Mouse (Mus musculus): ENCODE measurements around the gene Osbpl3.

The Osbpl3 gene

DNA sequence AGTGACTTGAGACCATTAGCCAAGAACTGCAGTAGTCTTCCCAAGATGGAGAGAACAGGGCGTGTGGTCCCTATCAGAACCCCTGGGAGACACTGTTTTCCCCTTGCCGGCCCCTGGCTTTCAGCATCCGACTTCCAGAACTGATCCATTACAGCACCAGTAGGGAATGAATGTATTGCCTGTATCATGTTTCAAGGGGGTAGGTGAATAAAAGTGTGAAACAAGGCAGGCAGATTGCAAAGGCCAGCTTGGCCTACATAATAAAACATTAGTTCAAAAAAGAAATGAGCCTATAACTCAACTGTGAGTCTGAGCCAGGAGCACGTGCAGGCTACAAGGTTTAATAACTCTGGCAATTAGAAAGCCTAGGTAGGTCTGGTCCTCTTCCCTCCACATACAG lies 52.5 kb downstream of the Osbpl3 start:
- DNase-seq (ENCODE audit: low spot score), result no peak

- DNase-seq (ENCODE audit: low spot score), result no peak
Observed at GRCm38 (mm10) chr6:50402872-50403271, 53.1 kb downstream of the Osbpl3 start.

DNA sequence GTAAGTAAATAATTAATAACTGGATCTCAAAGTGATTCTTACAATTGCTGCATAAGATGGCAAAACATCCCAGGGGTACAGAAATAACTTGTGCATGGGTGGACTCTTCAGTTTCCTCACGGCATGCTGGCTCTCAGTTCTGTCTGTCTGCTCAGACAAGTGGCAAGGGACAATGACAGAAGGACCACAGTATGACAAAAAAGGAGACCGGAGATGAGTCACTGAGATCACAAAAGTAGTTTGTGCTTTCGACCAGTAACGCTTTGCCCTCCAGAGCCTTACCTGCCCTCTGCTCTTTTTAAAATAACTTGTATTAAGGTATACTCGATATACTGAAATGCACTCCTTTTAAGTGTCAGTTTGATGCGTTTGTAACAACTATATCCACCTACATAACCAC lies 55.8 kb downstream of the Osbpl3 start:
- DNase-seq (ENCODE audit: low spot score), result no peak

GRCm38 (mm10) chr6:50399427-50400195 lies 56.4 kb downstream of the Osbpl3 start:
- DNase-seq (ENCODE audit: low spot score), result no peak

DNA sequence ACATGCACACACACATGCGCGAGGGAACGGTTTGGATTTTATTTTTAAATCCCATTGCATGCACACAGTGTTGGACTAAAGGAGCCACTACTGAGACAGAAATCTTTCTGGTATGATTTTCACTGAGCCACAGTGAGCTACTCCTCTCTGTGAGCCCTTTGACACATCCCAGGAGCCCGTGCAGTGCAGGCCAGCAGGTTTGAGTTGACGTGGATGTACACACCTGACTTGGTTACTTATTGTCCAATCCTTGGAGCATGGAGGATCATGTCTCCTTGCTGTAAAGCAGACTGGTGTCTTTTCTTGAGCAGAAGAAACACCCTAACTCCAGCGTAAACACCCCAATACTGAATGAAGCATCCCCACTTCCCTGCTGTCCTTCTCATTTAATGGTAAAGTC lies 57.7 kb downstream of the Osbpl3 start:
- DNase-seq (ENCODE audit: low spot score), result no peak

DNA sequence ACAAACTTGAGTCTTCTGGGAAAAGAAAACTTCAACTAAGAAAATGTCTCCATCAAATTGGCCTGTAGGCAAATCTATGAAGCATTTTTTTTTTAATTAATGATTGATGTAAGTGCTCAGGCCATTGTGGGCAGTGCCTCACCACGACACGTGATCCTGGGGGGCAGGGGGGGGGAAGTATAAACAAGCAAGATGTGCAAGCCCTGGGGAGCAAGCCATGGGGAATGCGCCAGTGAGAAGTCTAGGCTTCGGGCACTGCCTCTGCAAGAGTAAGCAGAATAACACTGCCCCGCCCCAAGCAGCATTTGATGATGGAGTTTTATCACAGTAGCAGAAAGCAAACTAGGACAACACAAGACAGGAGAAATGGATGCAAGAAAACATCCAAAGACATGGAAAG lies 58.9 kb downstream of the Osbpl3 start:
- no peak for DNase-seq (ENCODE audit: low spot score)

DNA sequence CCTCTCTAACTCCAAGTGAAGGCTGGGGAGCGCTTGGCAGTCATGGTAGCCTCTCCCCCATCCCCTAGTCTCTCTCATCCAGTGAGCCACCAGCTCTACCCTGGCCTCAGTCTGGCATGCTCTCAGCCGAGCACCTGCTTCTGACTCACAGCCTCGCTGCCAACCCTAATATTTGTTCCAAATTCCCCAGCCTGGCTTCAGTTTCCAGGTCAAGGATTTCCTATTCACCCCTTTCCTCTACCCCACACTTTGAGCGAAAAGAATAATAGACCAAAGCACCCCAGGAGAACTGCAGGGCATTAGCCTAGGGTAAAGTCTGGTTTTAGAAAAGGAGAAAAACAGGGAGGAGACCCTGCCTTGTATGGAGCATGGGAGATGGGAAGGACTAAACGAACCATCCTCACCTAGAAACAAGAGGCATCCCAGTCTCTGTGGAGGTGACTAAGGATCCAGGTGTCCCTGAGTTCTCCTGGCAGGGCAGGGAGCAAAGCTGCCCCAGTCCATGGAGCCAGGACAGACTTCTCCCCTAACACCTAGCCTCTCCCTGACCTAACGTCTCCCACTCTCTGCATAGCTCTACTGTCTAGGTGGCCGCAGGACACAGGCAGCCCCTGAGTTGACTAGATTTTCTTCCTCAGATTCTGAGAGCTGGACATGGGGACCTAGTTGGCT lies 60.2 kb downstream of the Osbpl3 start:
- DNase-seq (ENCODE audit: low spot score), result no peak

- DNase-seq (ENCODE audit: low spot score), result no peak
Observed at GRCm38 (mm10) chr6:50394432-50394831, 61.6 kb downstream of the Osbpl3 start.

DNA sequence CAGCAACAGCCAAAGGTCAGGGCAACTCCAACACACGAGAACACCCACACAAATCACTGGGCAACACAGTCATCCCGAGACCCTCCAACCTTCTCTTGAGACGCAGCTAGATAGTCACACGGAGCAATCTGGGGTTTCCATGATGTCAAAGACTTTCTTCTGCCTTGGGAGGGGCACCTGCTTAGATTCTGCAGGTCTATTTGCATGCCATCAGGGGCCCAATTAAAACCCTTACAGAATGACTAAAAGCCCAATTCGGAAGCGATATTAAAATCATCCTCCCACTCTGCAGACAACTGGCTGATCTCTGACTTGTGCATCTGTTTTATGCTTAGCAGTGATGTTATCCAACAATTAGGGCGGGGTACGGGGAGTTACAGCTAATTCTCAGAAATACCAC lies 62.0 kb downstream of the Osbpl3 start:
- DNase-seq (ENCODE audit: low spot score), result no peak

GRCm38 (mm10) chr6:50391951-50392350 lies 64.0 kb downstream of the Osbpl3 start:
- DNase-seq (ENCODE audit: low spot score), result no peak

- no peak for DNase-seq (ENCODE audit: low spot score)
Observed at GRCm38 (mm10) chr6:50390313-50390712, 65.7 kb downstream of the Osbpl3 start.

DNA sequence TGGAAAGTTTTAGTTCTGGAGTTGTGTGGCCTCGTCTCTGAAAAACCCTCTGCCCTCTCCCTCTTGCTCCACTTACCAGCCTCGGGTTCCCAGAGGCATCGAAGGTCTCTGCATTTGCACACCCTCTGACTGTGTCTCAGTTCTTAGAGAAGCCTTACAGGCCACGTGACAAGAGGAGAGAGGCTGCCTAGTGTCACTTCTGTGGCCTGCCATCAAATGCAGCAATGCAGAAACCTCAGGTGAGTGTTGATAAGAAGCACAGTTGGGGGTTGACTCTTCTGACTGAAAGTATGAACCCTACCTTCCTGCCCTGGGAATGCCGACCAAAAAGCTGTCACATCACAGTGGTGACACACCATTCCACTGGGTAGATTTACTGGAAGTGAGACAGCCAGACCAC lies 68.4 kb downstream of the Osbpl3 start:
- no peak for DNase-seq (ENCODE audit: low spot score)

GRCm38 (mm10) chr6:50386497-50386896 lies 69.5 kb downstream of the Osbpl3 start:
- DNase-seq (ENCODE audit: low spot score), result no peak

DNA sequence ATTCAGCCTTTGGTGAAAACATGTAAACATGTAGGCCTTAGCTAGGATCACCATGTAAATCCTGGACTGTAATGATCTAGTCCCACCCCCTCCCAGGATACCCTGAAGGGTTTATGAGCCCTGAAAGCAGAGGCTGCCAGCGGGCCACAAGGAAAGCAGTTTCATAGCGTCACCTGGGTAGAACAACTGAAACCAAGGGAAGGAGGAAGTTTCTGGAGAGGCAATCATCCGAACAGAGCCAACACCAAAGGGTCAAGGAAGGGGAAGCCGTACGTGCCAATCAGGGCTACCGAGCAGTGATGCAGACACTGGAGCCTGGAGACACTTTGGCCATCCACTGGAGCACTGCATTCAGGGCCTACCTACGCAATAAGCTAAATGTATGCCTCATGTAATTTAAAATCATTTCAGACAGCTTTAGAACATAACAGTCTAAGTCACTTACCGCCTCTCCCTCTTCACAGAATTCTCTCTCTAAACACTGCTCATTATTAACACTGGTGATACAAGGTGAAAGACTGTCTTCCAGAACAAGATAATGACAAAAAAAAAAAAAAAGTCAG lies 70.5 kb downstream of the Osbpl3 start:
- DNase-seq (ENCODE audit: low spot score), result no peak

DNA sequence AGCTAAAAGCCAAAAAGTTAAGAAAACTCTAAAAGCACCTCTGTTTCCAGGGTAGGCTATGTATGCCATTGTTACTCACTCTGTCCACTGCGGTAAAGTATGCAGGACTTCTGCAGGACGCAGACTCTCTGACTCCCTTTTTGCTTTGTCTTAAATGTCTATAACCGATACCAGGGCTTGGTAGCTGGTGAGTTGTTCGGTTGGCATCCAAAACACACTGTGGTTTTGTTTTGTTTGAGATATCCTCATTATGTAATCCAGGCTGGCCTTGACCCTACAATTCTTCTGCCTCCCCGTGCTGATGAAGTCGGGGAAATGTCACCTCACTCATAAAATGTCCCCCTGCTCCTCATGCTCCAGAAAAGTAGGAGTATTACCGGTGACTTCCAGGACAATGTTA lies 73.3 kb downstream of the Osbpl3 start:
- DNase-seq (ENCODE audit: low spot score), result no peak

- DNase-seq (ENCODE audit: low spot score), result no peak
Observed at GRCm38 (mm10) chr6:50382196-50382595, 73.8 kb downstream of the Osbpl3 start.

DNA sequence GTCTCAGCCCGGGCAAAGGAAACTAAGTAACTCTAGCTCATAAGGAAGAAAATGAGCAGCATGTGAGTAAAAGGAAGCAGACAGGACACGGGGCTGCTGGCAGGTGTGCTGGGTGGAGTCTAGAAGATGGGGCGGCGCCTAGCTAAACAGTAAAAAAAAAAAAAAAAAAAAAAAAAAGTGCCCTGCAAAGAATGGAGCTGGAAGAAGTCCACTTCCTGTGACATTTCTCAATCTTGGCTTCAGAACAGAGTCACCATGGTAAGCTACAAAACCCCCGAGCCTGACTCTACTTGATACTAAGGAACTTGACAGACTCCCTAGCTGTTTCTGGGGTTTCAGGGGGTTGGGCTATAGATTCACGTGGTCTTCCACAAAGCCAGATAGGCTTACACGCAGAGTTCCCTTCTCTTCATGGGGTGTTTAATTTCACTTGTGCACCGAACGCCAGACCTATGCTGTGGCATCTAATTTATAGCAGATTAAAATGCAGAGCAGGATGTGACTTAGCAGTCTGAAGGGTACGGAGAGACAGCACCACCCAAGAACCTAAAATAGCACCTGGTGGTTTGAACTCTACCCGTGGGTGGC lies 74.4 kb downstream of the Osbpl3 start:
- DNase-seq (ENCODE audit: low spot score), result no peak

GRCm38 (mm10) chr6:50379740-50380139 lies 76.3 kb downstream of the Osbpl3 start:
- no peak for DNase-seq (ENCODE audit: low spot score)

DNA sequence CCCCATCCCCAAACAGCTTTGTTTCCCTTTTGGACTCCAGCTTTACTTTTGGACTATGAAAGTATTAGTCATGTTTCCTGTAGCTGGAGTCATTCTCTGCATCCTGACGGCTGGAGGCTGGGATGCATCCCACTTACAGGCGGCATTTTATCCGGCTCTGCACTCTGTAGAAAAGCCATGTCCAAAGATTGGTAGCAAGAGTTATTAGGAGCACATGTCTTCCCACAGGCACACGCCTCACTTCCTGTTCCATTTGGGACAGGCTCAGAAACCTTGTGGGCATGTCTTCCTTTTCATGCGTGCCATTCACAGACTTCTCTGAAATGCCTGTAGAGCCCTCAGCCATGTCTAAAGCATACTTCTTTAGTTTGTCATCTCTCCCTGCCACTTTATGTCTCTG lies 76.9 kb downstream of the Osbpl3 start:
- DNase-seq (ENCODE audit: low spot score), result no peak

- no peak for DNase-seq (ENCODE audit: low spot score)
Observed at GRCm38 (mm10) chr6:50377742-50378720, 78.0 kb downstream of the Osbpl3 start.

DNA sequence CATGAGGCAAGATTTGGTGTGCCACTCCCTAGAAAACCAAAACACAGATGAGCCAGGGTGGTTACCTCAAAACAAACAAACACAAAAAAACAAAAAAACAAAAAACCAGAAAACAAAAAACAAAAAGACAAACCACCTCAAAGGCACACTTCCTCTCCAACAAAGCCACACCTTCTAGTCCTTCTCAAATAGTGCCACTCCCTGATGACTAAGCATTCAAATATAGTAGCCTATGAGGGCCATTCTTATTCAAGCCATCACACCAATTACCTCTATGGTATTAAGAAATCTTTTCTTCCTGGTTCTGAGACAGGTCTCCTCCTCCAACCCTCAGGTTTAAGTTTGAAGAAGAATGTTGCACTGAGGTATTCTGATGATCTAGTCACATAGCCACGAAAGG lies 79.3 kb downstream of the Osbpl3 start:
- DNase-seq (ENCODE audit: low spot score), result no peak

All from ovary, postnatal 10 days (tissue).